Mouse (Mus musculus) stomach, embryonic 15.5 days (tissue): ENCODE measurements around the gene Papss2. TPM values are rescaled to one million over a fixed set of nuclear protein-coding genes. Genes with fewer than 3 reads are reported as not detected.
A peak's percentile ranks its signal among the peaks of the same experiment; 100 is the strongest.
"Not testable (repeated sequence)": the region's sequence is repeated elsewhere in the genome, so short reads cannot be mapped to it uniquely, and the experiment has no call there.

Source experiments
- ATAC-seq: fragments of 200-750 bp; cut with Nextera tagmentation; 2 replicates; pipeline ENCODE4 v1.8.0; 2017; ENCODE audit warnings: low read depth, moderate number of reproducible peaks, moderate TSS enrichment; ENCODE audit not compliant: insufficient read depth, low FRiP score
- H3K27ac ChIP-seq: fragments of 300-500 bp; sonication (generic); 2 replicates; pipeline ENCODE4 v1.5.1; 2015; ENCODE audit warnings: mild to moderate bottlenecking, inconsistent platforms
- H3K27me3 ChIP-seq: fragments of 300-500 bp; sonication (generic); replicated peaks from 2 replicates; pipeline ENCODE4 v1.6.1; 2015; ENCODE audit warnings: inconsistent platforms
- H3K36me3 ChIP-seq: fragments of 300-500 bp; sonication (generic); 2 replicates; pipeline ENCODE4 v1.6.1; 2015; ENCODE audit warnings: inconsistent platforms
- H3K4me1 ChIP-seq: fragments of 300-500 bp; sonication (generic); 2 replicates; pipeline ENCODE4 v1.6.1; 2015; ENCODE audit warnings: inconsistent platforms
- H3K4me2 ChIP-seq: fragments of 300-500 bp; sonication (generic); 2 replicates; pipeline ENCODE4 v1.6.1; 2015; ENCODE audit warnings: mild to moderate bottlenecking, inconsistent platforms
- H3K4me3 ChIP-seq: fragments of 300-500 bp; sonication (generic); replicated peaks from 2 replicates; pipeline ENCODE4 v1.5.1; 2015; ENCODE audit warnings: inconsistent platforms
- H3K9ac ChIP-seq: fragments of 300-500 bp; sonication (generic); 2 replicates; pipeline ENCODE4 v1.6.1; 2015; ENCODE audit warnings: inconsistent platforms
- H3K9me3 ChIP-seq: fragments of 300-500 bp; sonication (generic); 2 replicates; pipeline ENCODE4 v1.6.1; 2016; ENCODE audit warnings: inconsistent platforms
- WGBS: fragments of 180-500 bp; shearing (Covaris S2); methylation state at CpG from one replicate; pipeline ENCODE4 v1.1.7; 2015; 5-methylcytosine and 5-hydroxymethylcytosine counted together
- polyA plus RNA-seq: library from polyadenylated mRNA; unstranded; fragments of >200 nt; fragmentation: Nextera tagmentation; extraction: Ambion mirVana; gene quantifications from 2 replicates; pipeline ENCODE4 v1.2.1, GENCODE M21; 2015

Gene Papss2
- polyA plus RNA-seq, 1 experiment from 2014 or later = 9.3 TPM

DNA sequence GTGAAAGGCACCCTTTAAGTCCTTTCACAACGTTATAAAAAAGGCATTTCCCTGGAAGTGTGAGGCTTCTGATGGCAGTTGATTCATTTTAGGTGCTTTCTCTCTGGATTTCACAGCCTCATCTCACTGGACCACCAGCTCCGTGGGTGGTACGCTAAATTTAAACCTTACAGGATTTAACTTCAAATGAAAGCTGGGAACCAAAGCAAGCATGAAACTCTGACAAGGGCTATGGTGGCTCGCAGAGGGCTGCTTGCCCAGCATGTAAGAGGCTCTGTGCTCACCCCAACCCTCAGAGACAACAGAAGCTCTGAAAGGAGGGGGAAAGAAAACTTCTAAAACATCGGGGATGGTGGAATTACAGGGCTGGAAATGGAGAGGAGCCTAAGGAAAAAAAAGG lies 92.1 kb downstream of the Papss2 start:
- no peaks in the 10 kb centered on the region for H3K27me3 ChIP-seq
- ATAC-seq = no peak
- 88% methylated on average over 5 of the region's 5 CpGs for WGBS

DNA sequence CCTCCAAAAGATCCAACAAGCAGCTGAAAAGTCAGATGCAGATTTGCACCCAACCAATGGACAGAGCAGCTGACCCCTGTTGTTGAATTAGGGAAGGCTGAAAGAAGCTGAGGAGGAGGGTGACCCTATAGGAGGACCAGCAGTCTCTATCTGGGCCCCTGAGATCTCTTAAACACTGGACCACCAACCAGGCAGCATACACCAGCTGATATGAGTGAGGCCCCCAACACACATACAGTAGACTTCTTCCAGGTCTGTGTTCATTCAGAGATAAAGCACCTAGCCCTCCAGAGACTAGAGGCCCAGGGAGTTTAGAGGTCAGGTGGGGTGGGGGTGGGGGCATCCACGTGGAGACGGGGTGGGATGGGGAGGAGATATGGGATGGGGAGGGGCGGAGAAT lies 92.6 kb downstream of the Papss2 start:
- H3K27me3 ChIP-seq, H3K4me2 ChIP-seq, H3K9ac ChIP-seq, H3K4me1 ChIP-seq, H3K4me3 ChIP-seq, H3K27ac ChIP-seq, ATAC-seq, H3K9me3 ChIP-seq: not testable (repeated sequence)
- 77% methylated on average over 3 of the region's 3 CpGs for WGBS
- peaks cover 18% of the 10 kb centered on the region for H3K36me3 ChIP-seq

More for the DNA sequence above, 92.1 kb downstream of the Papss2 start:
- no peak overlapping the region for H3K9ac ChIP-seq
- no peaks in the 10 kb centered on the region for H3K9me3 ChIP-seq
- H3K27ac ChIP-seq = no peak overlapping the region
- H3K4me1 ChIP-seq = no peaks in the 10 kb centered on the region
- H3K4me3 ChIP-seq = no peak overlapping the region
- no peak overlapping the region for H3K4me2 ChIP-seq
- peaks cover 13% of the 10 kb centered on the region; the same call in 1 of the 2 replicates for H3K36me3 ChIP-seq

DNA sequence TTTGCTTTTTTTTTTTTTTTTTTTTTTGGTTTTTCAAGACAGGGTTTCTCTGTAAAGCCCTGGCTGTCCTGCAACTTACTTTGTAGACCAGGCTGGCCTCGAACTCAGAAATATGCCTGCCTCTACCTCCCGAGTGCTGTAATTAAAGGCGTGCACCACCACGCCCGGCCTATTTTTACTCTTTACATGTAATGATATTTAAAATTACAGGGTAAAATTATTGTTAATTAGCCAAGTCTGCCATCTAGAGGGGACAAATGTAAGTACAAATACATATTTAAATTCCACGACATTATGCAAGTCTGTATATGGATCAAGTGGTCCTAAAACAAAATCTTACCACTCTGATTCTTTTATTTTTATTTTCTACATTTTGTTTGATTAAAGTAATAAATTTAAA lies 94.1 kb downstream of the Papss2 start:
- 60% methylated on average over 6 of the region's 6 CpGs for WGBS
- Histone ChIP-seq H3K27ac (no peak overlapping the region), H3K36me3 (peaks cover 30% of the 10 kb centered on the region), H3K4me1 (no peaks in the 10 kb centered on the region), H3K9ac (no peak overlapping the region), H3K27me3 (no peaks in the 10 kb centered on the region), H3K4me3 (no peak overlapping the region), H3K9me3 (no peaks in the 10 kb centered on the region), H3K4me2 (no peak overlapping the region)
- no peak for ATAC-seq

DNA sequence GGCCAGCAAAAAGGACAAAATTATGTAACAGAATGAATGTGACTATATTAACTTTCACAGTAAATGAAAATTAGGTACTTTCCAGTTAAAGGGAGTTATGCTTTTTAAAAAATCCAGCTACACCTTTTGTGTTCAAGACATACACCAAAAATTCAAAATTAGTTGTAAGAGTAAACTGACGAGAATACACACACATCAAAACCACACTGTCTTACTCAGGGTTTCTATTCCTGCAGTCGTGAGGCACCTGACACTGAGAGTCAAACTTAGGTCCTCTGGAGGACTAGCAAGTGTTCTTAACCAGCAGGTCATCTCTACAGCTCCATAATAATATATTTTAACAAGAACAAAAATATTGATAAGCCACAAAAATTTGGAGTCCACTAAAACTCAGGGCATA lies 101.1 kb downstream of the Papss2 start:
- Histone ChIP-seq H3K4me2 (no peak overlapping the region), H3K27me3 (no peaks in the 10 kb centered on the region), H3K9me3 (no peaks in the 10 kb centered on the region), H3K36me3 (peaks cover 19% of the 10 kb centered on the region), H3K4me3 (no peak overlapping the region), H3K4me1 (no peaks in the 10 kb centered on the region), H3K27ac (no peak overlapping the region), H3K9ac (no peak overlapping the region)
- no peak for ATAC-seq
- WGBS = 86% methylated on average over 2 of the region's 2 CpGs

DNA sequence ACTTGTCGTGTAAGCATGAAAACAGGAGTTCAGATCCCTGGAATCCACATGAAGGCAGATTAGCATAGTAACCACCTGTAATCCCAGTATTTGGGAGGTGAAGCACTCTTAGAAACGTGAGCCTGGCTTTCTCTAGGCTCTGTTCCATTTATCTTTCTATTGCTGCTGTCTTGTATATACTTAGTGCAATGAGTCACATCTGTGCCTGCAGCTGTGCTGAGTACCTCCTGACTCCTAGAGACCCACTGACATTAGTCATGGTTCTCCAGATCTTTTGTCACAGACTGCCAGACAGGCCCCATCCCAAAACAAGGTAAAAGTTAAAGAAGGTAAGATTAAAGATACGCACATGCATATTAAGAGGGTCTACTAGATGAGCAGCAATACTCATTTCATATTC lies 106.6 kb downstream of the Papss2 start:
- H3K36me3 ChIP-seq = peaks cover 12% of the 10 kb centered on the region
- WGBS = 74% methylated on average over 3 of the region's 3 CpGs

DNA sequence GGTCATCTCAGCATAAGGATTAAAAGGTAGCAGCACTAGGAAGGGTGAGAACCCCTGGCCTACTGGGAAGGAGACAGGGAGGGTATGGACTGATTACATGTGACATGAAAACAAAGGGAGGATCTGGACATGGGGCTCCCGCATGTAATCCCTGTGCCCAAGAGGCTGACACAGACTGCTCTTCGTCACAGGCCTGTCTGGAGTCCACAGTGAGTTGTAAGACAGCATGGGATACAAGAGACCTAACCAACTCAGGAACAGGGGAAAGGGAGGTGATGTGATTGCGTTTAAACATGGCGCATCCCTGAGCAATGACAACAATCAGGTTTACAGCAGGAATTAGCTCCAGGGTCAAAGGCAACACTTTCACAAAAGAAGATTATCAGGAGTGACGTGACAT lies 113.4 kb downstream of the Papss2 start:
- H3K9me3 ChIP-seq = no peaks in the 10 kb centered on the region
- no peak overlapping the region for H3K9ac ChIP-seq
- H3K4me3 ChIP-seq = no peak overlapping the region
- 93% methylated on average over 5 of the region's 5 CpGs for WGBS
- ATAC-seq = no peak
- H3K27ac ChIP-seq = no peak overlapping the region
- H3K36me3 ChIP-seq = peaks cover 4% of the 10 kb centered on the region; the same call in 1 of the 2 replicates
- no peaks in the 10 kb centered on the region for H3K27me3 ChIP-seq
- no peak overlapping the region for H3K4me2 ChIP-seq
- peaks cover 3% of the 10 kb centered on the region; the same call in 1 of the 2 replicates for H3K4me1 ChIP-seq

More for the DNA sequence above, 106.6 kb downstream of the Papss2 start:
- H3K4me1 ChIP-seq = no peaks in the 10 kb centered on the region
- H3K4me3 ChIP-seq = no peak overlapping the region
- H3K4me2 ChIP-seq = no peak overlapping the region
- H3K9ac ChIP-seq = no peak overlapping the region
- H3K27ac ChIP-seq = no peak overlapping the region
- no peak for ATAC-seq
- no peaks in the 10 kb centered on the region for H3K27me3 ChIP-seq
- H3K9me3 ChIP-seq = no peaks in the 10 kb centered on the region

DNA sequence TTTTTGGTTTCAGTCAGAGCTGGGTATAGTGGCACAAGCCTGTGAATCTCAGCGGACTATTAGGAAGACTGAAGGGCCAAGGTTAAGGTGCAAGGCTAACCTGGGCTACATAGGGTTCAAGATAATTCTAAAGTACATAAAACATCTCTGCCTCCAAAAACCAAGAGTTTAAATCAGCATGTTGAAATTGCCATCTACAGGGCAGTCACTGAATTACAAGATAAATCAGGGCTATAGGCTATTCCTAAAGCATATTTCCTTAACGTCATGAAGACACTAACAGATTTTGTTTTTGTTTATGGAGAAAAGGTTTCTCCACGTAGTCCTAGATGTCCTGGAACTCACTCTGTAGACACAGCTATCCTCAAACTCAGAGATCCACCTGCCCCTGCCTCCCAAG lies 114.7 kb downstream of the Papss2 start:
- 63% methylated on average over 3 of the region's 3 CpGs for WGBS
- ATAC-seq = no peak
- Histone ChIP-seq H3K27me3 (no peaks in the 10 kb centered on the region), H3K4me1 (peaks cover 3% of the 10 kb centered on the region; the same call in 1 of the 2 replicates), H3K4me2 (no peak overlapping the region), H3K36me3 (peaks cover 4% of the 10 kb centered on the region; the same call in 1 of the 2 replicates), H3K27ac (no peak overlapping the region), H3K9me3 (no peaks in the 10 kb centered on the region), H3K4me3 (no peak overlapping the region), H3K9ac (no peak overlapping the region)

DNA sequence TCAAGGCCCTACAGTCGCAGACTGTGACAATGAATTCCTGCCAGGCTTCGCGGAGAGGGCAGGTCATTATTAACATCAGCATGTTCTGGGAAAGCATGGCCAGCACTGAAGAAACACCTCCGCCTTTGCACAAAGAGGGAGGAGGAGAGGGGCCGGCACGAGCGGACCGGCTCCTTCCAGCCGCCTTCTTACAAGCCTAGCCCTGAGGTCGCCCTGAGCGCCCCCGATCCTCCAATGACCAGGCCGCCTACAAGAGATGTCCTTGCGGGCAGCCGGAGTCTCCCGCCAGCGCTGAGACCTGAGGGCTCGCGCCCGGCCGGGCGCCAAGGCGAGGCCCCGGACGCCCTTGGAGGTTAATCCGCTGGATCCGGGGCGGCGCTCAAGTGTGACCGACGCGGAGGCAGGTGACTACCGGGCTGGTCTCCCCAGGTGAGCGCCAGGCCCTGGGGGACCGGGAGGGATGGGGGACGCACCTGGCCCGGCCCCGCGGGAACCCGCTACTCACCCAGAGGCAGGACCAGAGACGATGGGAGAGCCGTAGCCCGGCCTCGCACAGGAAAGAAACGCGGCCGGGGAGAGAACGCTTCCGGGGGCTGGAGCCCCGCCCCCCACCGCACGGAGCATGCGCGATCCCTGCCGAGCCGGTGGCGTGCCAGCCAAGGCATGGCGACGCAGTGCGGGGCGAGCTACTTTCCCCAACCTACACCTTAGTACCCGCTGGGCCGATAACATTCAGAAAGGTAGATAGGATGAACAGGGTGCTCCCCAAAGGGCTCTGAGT lies 116.4 kb downstream of the Papss2 start:
- peak; percentile 95 for ATAC-seq
- no peaks in the 10 kb centered on the region for H3K9me3 ChIP-seq
- H3K4me1 ChIP-seq = peaks cover 3% of the 10 kb centered on the region; the same call in 1 of the 2 replicates
- under 1% methylated on average over 61 of the region's 63 CpGs for WGBS
- peak overlapping the region; percentile 87 for H3K27ac ChIP-seq
- peak overlapping the region; percentile 73 for H3K4me2 ChIP-seq
- H3K4me3 ChIP-seq = peak overlapping the region; percentile 96
- H3K36me3 ChIP-seq = no peaks in the 10 kb centered on the region
- H3K27me3 ChIP-seq = no peaks in the 10 kb centered on the region
- H3K9ac ChIP-seq = peak overlapping the region; percentile 89

DNA sequence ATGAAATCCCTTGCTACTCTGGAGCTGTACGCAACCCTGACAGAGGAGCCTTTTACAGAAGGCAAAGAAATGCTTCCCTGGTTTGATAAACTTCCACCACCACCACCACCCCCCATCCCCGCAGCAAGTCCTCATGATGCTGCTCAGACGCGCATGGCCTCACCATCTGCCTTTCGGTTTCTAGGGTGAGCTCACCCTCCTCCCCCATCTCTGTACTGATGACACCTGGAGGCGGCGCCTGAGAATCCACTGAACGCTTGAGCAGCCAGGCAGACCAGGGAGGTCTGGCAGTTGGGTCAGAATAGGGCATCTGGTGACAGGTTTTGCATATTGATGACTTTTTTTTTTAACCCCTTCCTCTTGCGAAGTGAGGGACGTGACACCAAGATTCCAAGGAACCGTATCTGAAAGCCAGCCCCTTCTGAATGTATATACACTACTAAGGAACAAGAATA lies 117.0 kb downstream of the Papss2 start:
- Histone ChIP-seq H3K4me3 (peak overlapping the region; percentile 96), H3K9me3 (no peaks in the 10 kb centered on the region), H3K27me3 (no peaks in the 10 kb centered on the region), H3K9ac (peak overlapping the region; percentile 89; the same call in 1 of the 2 replicates), H3K4me2 (peak overlapping the region; percentile 73), H3K27ac (peak overlapping the region; percentile 87), H3K4me1 (peaks cover 3% of the 10 kb centered on the region; the same call in 1 of the 2 replicates), H3K36me3 (no peaks in the 10 kb centered on the region)
- under 1% methylated on average over 11 of the region's 11 CpGs for WGBS
- peak; percentile 79 for ATAC-seq

DNA sequence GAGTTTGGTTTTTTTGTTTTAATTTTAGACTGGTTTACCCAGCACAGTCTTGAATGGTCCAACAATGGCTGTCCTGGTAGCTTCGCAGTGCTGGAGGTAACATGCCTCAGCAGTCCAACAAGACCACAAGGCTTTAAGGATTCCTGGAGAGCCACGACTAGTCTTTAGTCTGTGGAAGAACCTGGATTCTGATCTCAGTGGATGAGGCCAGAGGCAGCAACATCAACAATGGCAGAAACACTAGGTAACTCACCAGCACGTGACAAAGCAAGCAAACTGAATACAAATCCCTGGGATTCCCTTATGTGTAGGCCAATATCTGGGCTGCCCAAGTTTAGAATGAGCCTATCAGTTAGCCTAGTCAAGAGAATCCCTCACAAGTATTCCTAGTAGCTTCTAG lies 117.9 kb downstream of the Papss2 start:
- Histone ChIP-seq H3K36me3 (no peaks in the 10 kb centered on the region), H3K4me2 (no peak overlapping the region), H3K27me3 (no peaks in the 10 kb centered on the region), H3K4me1 (peaks cover 3% of the 10 kb centered on the region; the same call in 1 of the 2 replicates), H3K9me3 (no peaks in the 10 kb centered on the region), H3K9ac (no peak overlapping the region), H3K27ac (no peak overlapping the region), H3K4me3 (no peak overlapping the region)
- no peak for ATAC-seq
- WGBS = 83% methylated on average over 3 of the region's 3 CpGs

DNA sequence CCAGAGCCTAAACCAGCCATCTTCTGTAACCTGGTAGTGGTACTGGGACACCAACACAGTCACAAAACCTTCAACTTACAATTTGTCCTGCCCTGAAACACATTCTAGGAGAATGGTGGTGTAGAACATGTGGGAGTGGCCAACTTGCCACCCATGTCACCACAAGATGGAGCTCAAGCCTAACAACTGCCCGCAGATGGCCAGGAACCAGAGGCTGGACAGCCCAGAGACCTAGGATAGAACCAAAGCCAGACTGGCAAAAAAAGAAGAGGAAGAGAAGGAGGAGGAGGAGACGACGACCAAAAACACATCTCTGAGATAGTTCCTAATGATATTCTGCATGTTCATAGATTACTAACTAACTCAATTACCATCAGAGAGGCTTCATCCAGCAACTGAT lies 119.6 kb downstream of the Papss2 start:
- 11% methylated on average over 3 of the region's 3 CpGs for WGBS

DNA sequence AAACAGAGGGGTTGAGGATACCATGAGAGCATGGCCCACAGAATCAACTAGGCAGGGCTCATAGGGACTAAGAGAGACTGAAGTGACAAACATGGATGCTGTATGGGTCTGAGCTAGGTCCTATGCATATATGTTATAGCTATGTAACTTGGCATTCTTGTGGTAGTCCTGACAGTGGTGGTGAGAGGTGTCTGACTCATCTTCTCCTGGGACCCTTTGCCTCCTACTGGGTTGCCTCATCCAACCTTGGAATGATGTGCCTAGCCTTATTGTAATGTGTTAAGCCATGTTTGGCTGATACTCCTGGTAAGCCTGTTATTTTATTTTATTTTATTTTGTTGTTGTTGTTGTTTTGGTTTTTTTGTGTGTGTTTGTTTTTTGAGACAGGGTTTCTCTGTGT lies 120.1 kb downstream of the Papss2 start:
- Histone ChIP-seq H3K27me3 (no peaks in the 10 kb centered on the region), H3K27ac (no peak overlapping the region), H3K4me1 (peaks cover 3% of the 10 kb centered on the region; the same call in 1 of the 2 replicates), H3K36me3 (no peaks in the 10 kb centered on the region), H3K9me3 (no peaks in the 10 kb centered on the region), H3K4me2 (no peak overlapping the region), H3K4me3 (no peak overlapping the region), H3K9ac (no peak overlapping the region)
- ATAC-seq = no peak

More for the DNA sequence above, 119.6 kb downstream of the Papss2 start:
- H3K27ac ChIP-seq = no peak overlapping the region
- H3K4me2 ChIP-seq = no peak overlapping the region
- ATAC-seq = no peak
- no peak overlapping the region for H3K4me3 ChIP-seq
- H3K36me3 ChIP-seq = no peaks in the 10 kb centered on the region
- H3K4me1 ChIP-seq = peaks cover 3% of the 10 kb centered on the region; the same call in 1 of the 2 replicates
- no peaks in the 10 kb centered on the region for H3K9me3 ChIP-seq
- H3K27me3 ChIP-seq = no peaks in the 10 kb centered on the region
- H3K9ac ChIP-seq = no peak overlapping the region
